Mouse (Mus musculus) hindbrain, embryonic 16.5 days (tissue): ENCODE results near the gene Supt5. TPM values are rescaled to one million over a fixed set of nuclear protein-coding genes. Genes with fewer than 3 reads are reported as not detected.

Source experiments
- ATAC-seq: fragments of 200-750 bp; cut with Nextera tagmentation; 2 replicates; pipeline ENCODE4 v1.8.0; 2017; ENCODE audit warnings: moderate TSS enrichment, moderate library complexity
- H3K27ac ChIP-seq: fragments of 300-500 bp; sonication (generic); 2 replicates; pipeline ENCODE4 v1.5.1; 2014; ENCODE audit warnings: low read depth, mild to moderate bottlenecking, control low read depth, low read length, moderate library complexity
- H3K27me3 ChIP-seq: fragments of 300-500 bp; sonication (generic); replicated peaks from 2 replicates; pipeline ENCODE4 v1.6.1; 2014; ENCODE audit warnings: low read length; ENCODE audit not compliant: control insufficient read depth, insufficient read depth
- H3K36me3 ChIP-seq: fragments of 300-500 bp; sonication (generic); 2 replicates; pipeline ENCODE4 v1.6.1; 2014; ENCODE audit warnings: mild to moderate bottlenecking, low read length, moderate library complexity, mixed read lengths; ENCODE audit not compliant: control insufficient read depth, insufficient read depth
- H3K4me1 ChIP-seq: fragments of 300-500 bp; sonication (generic); 2 replicates; pipeline ENCODE4 v1.6.1; 2014; ENCODE audit warnings: low read depth, low read length; ENCODE audit not compliant: control insufficient read depth, insufficient read depth
- H3K4me2 ChIP-seq: fragments of 300-500 bp; sonication (generic); 2 replicates; pipeline ENCODE4 v1.6.1; 2014; ENCODE audit warnings: mild to moderate bottlenecking, low read length, control low read depth, moderate library complexity
- H3K4me3 ChIP-seq: fragments of 300-500 bp; sonication (generic); 2 replicates; pipeline ENCODE4 v1.5.1; 2014; ENCODE audit warnings: mild to moderate bottlenecking, low read length, control low read depth, moderate library complexity
- H3K9ac ChIP-seq: fragments of 300-500 bp; sonication (generic); 2 replicates; pipeline ENCODE4 v1.6.1; 2014; ENCODE audit warnings: low read depth, mild to moderate bottlenecking, control low read depth, low read length, moderate library complexity
- H3K9me3 ChIP-seq: fragments of 300-500 bp; sonication (generic); 2 replicates; pipeline ENCODE4 v1.6.1; 2014; ENCODE audit warnings: mild to moderate bottlenecking, low read length, moderate library complexity; ENCODE audit not compliant: control insufficient read depth
- WGBS: fragments of 180-500 bp; shearing (Covaris S2); extraction: QIAGEN DNeasy Blood & Tissue Kit; methylation state at CpG from one replicate; pipeline ENCODE4 v1.1.7; 2014; 5-methylcytosine and 5-hydroxymethylcytosine counted together
- polyA plus RNA-seq: library from polyadenylated mRNA; unstranded; fragments of >200 nt; fragmentation: Nextera tagmentation; extraction: Ambion mirVana; gene quantifications from 2 replicates; pipeline ENCODE4 v1.2.1, GENCODE M21; 2015

Gene Supt5
- polyA plus RNA-seq, 1 experiment from 2014 or later = 94.9 TPM

DNA sequence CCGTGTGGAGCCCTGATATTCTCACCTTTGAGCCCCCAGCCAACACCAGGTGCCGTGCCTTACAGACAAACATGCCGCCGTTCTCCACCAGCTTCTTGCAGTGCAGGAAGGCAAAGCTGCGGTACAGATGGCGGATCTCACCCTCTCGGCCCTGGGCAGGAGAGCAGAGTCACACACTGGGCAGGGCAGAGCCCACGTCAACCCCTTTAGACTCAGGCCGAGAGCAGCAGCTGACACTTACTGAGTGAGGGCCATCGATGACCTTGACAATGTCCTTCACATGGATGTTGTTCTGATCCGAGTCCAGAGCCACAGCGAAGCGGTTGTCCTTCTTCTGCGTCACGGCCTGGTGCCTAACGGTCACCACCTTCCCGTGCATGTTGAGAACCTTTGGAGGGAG lies 19.8 kb downstream of the Supt5 start:
- H3K9me3 ChIP-seq = no peaks in the 10 kb centered on the region
- peaks cover 80% of the 10 kb centered on the region for H3K36me3 ChIP-seq
- no peak overlapping the region for H3K9ac ChIP-seq
- no peak overlapping the region for H3K4me2 ChIP-seq
- WGBS = 92% methylated on average over 17 of the region's 17 CpGs
- no peaks in the 10 kb centered on the region for H3K4me1 ChIP-seq
- no peaks in the 10 kb centered on the region for H3K27me3 ChIP-seq
- no peak for ATAC-seq
- H3K4me3 ChIP-seq = no peak overlapping the region
- H3K27ac ChIP-seq = no peak overlapping the region

DNA sequence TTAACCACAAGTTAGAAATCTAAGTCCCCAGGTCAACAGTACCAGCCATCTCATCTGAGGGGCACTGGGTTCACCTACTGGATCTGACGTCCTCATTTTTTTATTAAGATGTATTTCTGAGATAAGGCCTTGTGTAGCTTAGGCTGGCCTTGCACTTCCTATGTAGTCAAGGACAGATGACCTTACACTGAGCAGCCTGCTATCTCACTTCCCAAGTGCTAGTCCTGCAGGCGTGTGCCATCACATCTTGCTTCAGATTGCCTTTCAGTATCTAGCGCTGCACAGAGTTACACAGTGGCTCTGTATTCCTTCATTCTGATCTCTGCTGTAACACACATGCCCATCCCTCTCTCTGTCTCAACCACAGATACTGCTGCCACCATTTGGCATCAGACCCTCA lies 20.5 kb downstream of the Supt5 start:
- 89% methylated on average over 3 of the region's 3 CpGs for WGBS
- no peak overlapping the region for H3K9ac ChIP-seq
- no peak overlapping the region for H3K4me2 ChIP-seq
- H3K36me3 ChIP-seq = peaks cover 75% of the 10 kb centered on the region
- ATAC-seq = no peak
- no peaks in the 10 kb centered on the region for H3K4me1 ChIP-seq
- H3K27me3 ChIP-seq = no peaks in the 10 kb centered on the region
- H3K27ac ChIP-seq = no peak overlapping the region
- H3K4me3 ChIP-seq = no peak overlapping the region
- no peaks in the 10 kb centered on the region for H3K9me3 ChIP-seq

DNA sequence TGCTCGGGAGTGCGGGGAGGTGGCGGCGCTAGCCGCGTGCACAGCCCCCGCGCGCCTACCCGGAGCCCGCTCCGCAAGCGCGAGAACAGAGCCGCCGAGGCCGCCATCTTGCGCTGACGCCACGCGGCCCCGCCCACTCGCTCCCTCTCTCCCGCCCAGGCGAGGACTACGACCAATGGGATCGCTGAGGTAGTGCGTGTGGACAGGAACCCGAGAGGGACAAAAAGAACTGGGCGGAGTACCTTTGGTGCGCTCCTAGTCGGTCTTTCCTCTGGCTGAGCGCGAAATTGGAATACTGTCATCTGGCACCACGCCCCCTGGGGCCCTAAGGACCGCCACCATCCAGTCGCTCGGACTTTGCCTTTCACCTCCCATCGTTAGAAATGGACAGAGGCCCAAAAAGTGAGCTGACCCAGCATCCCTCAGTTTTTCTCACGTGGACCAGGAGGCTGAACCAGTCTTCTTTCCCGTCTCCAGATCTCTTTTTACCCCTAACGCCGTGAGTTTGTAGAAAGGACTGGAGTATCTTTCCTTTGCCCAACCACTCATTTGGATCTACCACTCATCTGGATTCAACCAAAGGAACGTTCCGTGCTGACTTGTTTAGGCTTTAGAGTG lies 26.5 kb downstream of the Supt5 start, which contains the start of gene Timm50:
Timm50 (minus strand) TSS at position 147 of the 618 bp plus-strand sequence.
- ATAC-seq = peak; percentile 97
- under 1% methylated on average over 42 of the region's 45 CpGs for WGBS
- H3K36me3 ChIP-seq = peaks cover 36% of the 10 kb centered on the region

DNA sequence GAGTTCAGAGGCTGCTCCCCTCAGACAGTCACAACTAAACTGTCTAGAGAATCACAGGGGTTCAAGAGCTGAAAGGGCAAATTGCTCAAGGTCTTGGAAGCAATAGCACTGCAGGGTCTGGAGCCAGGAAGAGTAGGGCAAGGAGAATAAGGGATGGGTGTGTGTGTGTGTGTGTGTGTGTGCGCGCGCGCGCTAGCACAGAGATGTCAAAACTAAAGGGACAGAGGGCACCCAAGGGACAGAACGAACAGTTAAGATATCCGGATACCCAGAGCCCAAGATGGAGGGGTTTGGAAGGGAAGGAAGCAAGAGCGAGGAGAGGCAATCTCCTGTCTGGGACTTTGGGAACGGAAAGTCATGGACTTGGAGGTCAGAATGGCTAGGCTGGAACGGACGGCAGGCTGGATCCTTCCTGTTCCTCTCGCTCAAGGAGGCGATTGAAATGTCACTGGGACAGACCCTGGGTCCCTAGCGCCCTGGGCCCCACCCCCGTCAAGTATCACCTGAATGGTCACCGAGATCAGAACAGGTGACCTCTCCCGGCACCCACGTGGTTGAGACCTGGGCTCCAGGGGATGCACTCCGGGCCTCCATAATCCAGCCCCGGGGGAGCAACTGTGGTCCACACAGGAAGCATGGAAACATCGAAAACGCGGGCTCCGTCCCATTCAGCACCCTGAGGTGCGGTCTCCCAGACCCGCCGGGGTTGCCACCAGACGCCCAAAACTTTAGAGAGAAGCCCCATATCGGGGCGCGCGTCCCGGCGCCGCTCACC lies 27.2 kb downstream of the Supt5 start:
- Histone ChIP-seq H3K4me1 (peaks cover 8% of the 10 kb centered on the region), H3K4me3 (peak overlapping the region; percentile 93), H3K9ac (peak overlapping the region; percentile 93), H3K27ac (peak overlapping the region; percentile 80), H3K27me3 (no peaks in the 10 kb centered on the region), H3K4me2 (peak overlapping the region; percentile 94), H3K36me3 (peaks cover 37% of the 10 kb centered on the region), H3K9me3 (no peaks in the 10 kb centered on the region)
- WGBS = 6% methylated on average over 35 of the region's 35 CpGs
- peak; percentile 67; the same call in 1 of the 2 replicates for ATAC-seq

More for the DNA sequence above, 26.5 kb downstream of the Supt5 start, which contains the start of gene Timm50:
- peak within 1 kb of the TSS; percentile 94 for H3K4me2 ChIP-seq
- peaks cover 8% of the 10 kb centered on the region for H3K4me1 ChIP-seq
- H3K27ac ChIP-seq = peak within 1 kb of the TSS; percentile 80
- H3K9ac ChIP-seq = peak within 1 kb of the TSS; percentile 93
- no peaks in the 10 kb centered on the region for H3K9me3 ChIP-seq
- no peaks in the 10 kb centered on the region for H3K27me3 ChIP-seq
- H3K4me3 ChIP-seq = peak within 1 kb of the TSS; percentile 93

DNA sequence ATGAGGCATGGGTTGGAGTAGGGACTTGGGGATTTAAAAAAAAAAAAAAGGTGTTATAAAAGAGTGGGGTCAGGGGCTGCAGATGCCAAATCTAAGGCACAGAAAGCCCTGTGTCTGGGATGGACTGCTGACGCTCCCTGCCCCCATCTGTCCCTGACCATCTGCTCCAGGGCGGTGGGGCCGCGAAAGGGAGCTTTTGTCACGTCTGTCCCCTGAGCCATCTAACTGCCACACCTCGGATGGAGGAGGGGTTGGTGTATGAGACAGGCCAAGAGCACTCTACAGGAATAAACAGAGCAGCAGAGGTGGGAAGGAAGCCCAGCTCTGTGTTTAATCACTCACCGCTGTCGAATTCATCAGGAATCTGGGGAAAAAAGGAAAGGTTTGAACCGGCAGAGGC lies 28.8 kb downstream of the Supt5 start:
- no peak overlapping the region for H3K4me3 ChIP-seq
- ATAC-seq = no peak
- no peak overlapping the region for H3K27ac ChIP-seq
- H3K36me3 ChIP-seq = peaks cover 36% of the 10 kb centered on the region
- H3K9ac ChIP-seq = no peak overlapping the region
- H3K9me3 ChIP-seq = no peaks in the 10 kb centered on the region
- peaks cover 8% of the 10 kb centered on the region for H3K4me1 ChIP-seq
- 44% methylated on average over 9 of the region's 9 CpGs for WGBS
- H3K27me3 ChIP-seq = no peaks in the 10 kb centered on the region
- no peak overlapping the region for H3K4me2 ChIP-seq

DNA sequence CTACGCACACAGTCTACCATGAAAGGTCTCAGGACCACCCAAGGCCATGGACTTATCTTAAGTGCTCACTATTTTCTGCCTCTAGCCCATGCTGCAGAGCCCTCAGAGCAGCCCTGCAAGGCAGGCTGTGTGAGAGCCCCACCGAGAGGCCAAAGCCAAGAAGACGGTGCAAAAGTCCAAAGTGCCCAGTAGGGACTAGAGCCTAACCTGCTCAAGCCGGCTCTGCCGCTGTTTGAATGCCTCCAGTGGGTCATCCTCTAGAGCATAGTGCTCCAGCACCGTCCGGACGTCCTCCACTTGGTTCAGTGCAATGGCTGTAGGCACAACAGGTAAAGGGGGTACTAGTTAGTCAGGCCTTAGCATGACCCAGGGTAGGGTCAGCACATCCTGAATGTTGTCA lies 32.3 kb downstream of the Supt5 start:
- WGBS = 90% methylated on average over 8 of the region's 8 CpGs
- Histone ChIP-seq H3K9me3 (no peaks in the 10 kb centered on the region), H3K9ac (no peak overlapping the region), H3K27me3 (no peaks in the 10 kb centered on the region), H3K4me3 (no peak overlapping the region), H3K36me3 (peaks cover 35% of the 10 kb centered on the region), H3K4me1 (peaks cover 19% of the 10 kb centered on the region), H3K4me2 (no peak overlapping the region), H3K27ac (no peak overlapping the region)
- no peak for ATAC-seq

DNA sequence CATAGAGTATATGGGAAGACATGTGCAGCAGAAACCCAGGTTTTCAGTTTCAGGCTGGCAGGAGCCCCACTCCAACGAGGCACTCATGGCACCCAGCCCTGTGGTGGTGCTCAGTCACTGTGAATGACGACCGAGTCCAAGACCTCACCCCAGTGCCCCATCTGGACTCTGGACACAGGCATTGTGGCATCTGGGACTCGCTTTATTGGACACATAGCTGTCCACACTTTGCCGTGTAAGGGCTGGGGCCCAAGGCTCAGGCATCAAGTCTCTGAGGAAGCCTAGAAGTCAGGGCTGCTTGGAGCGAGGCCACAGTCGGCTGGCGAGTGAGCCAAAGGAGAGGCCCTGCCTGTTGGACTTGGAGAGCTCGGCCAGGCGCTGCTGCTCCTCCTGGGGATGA lies 32.9 kb downstream of the Supt5 start:
- WGBS = 76% methylated on average over 10 of the region's 10 CpGs
- ATAC-seq = no peak

DNA sequence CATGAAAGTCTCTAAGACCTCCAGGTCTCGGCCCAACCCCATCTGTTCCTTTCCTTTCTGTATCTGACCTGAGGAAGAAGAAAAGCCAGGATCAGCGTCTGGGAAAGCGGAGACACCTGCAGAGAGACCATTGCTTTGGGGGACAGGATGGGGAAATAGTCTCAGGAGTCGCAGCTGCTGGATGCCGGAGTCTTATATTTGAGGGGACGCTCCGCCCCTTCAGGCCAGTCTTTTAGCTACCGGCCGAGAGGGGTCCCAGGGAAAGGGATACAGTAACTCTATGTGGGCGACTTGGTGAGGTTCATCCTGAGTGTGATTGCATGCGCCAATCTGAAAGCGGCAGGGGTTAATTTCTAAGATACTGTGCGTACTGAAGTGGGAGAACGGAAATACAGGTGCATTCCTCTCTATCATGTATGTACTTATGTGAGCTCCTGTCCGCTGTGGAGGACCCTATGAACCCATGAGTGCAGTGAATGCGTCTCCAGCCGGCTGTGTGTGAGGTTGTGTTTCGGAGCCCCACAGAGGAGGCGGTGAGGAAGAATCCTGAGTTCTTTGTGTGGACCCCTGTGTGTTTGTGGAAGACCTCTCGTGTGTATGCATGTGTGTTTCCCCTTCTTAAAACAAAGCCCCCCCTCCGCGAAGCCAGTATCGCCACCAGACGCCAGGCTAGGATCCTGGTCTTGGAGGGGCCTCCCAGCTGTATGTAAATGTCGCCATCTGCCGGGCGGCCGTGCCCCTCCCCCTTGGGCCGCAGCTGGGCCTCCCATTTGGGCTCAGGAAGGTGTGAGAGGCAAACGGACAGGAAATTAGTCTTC lies 36.7 kb downstream of the Supt5 start, which contains the start of gene Dll3:
Dll3 (minus strand) TSS at position 623 of the 818 bp plus-strand sequence.
- Histone ChIP-seq H3K9ac (peak within 1 kb of the TSS; percentile 70), H3K36me3 (peaks cover 20% of the 10 kb centered on the region), H3K9me3 (no peaks in the 10 kb centered on the region), H3K27me3 (no peaks in the 10 kb centered on the region), H3K27ac (peak within 1 kb of the TSS; percentile 54), H3K4me2 (peak within 1 kb of the TSS; percentile 72), H3K4me1 (peaks cover 20% of the 10 kb centered on the region), H3K4me3 (peak within 1 kb of the TSS; percentile 46)
- WGBS = 2% methylated on average over 30 of the region's 30 CpGs
- peak; percentile 74 for ATAC-seq

More for the DNA sequence above, 32.9 kb downstream of the Supt5 start:
- Histone ChIP-seq H3K36me3 (peaks cover 35% of the 10 kb centered on the region), H3K4me3 (no peak overlapping the region), H3K9ac (no peak overlapping the region), H3K27me3 (no peaks in the 10 kb centered on the region), H3K9me3 (no peaks in the 10 kb centered on the region), H3K4me1 (peaks cover 15% of the 10 kb centered on the region), H3K4me2 (no peak overlapping the region), H3K27ac (no peak overlapping the region)
